Mouse (Mus musculus) neural tube, embryonic 14.5 days (tissue): ENCODE results near the gene Mon1b. TPM values are rescaled to one million over a fixed set of nuclear protein-coding genes. Genes with fewer than 3 reads are reported as not detected.

Source experiments
- ATAC-seq: fragments of 200-750 bp; cut with Nextera tagmentation; 2 replicates; pipeline ENCODE4 v1.8.0; 2017; ENCODE audit warnings: low read depth, mild to moderate bottlenecking, moderate TSS enrichment, moderate library complexity
- H3K27ac ChIP-seq: fragments of 300-500 bp; sonication (generic); 2 replicates; pipeline ENCODE4 v1.5.1; 2014; ENCODE audit warnings: low read depth, mild to moderate bottlenecking, control low read depth, low read length, moderate library complexity, mixed read lengths
- H3K27me3 ChIP-seq: fragments of 300-500 bp; sonication (generic); 2 replicates; pipeline ENCODE4 v1.6.1; 2014; ENCODE audit warnings: low read length; ENCODE audit not compliant: control insufficient read depth, insufficient read depth
- H3K36me3 ChIP-seq: fragments of 300-500 bp; sonication (generic); 2 replicates; pipeline ENCODE4 v1.6.1; 2014; ENCODE audit warnings: low read length, mixed read lengths; ENCODE audit not compliant: control insufficient read depth, insufficient read depth
- H3K4me1 ChIP-seq: fragments of 300-500 bp; sonication (generic); 2 replicates; pipeline ENCODE4 v1.6.1; 2014; ENCODE audit warnings: low read length; ENCODE audit not compliant: control insufficient read depth, insufficient read depth
- H3K4me2 ChIP-seq: fragments of 300-500 bp; sonication (generic); 2 replicates; pipeline ENCODE4 v1.6.1; 2014; ENCODE audit warnings: mild to moderate bottlenecking, low read depth, low read length, control low read depth
- H3K4me3 ChIP-seq: fragments of 300-500 bp; sonication (generic); 2 replicates; pipeline ENCODE4 v1.5.1; 2014; ENCODE audit warnings: low read depth, low read length, control low read depth, mixed read lengths
- H3K9ac ChIP-seq: fragments of 300-500 bp; sonication (generic); replicated peaks from 2 replicates; pipeline ENCODE4 v1.6.1; 2014; ENCODE audit warnings: low read depth, mild to moderate bottlenecking, control low read depth, low read length, mixed read lengths
- H3K9me3 ChIP-seq: fragments of 300-500 bp; sonication (generic); 2 replicates; pipeline ENCODE4 v1.6.1; 2016; ENCODE audit warnings: low read length; ENCODE audit not compliant: control insufficient read depth
- WGBS: fragments of 180-500 bp; shearing (Covaris S2); extraction: QIAGEN DNeasy Blood & Tissue Kit; methylation state at CpG from one replicate; pipeline ENCODE4 v1.1.7; 2014; 5-methylcytosine and 5-hydroxymethylcytosine counted together
- polyA plus RNA-seq: library from polyadenylated mRNA; unstranded; fragments of >200 nt; fragmentation: Nextera tagmentation; extraction: Ambion mirVana; gene quantifications from 2 replicates; pipeline ENCODE4 v1.2.1, GENCODE M21; 2014

Gene Mon1b
- polyA plus RNA-seq, 1 experiment from 2014 or later, result 10.7 TPM

DNA sequence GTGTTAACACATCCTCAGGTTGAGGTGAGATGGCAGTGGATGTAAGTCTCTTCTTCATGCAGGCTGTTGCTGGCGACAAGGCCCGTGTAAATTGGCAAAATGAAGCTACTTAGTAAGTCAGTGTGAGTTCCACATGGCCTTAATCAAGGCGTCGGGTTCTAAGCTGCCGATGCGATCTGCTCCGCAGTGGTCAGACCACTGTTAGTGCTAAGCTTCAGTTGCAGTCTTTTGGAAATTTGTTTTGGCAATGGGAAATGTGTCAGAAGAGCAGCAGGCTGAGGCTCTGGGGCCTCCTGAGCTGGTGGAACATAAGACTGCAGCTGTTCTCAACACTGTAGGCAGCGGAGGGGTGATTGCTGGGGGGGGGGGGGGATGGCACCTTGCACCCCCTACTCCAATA, 30.6 kb downstream of the Mon1b start:
- ATAC-seq, result no peak
- no peaks in the 10 kb centered on the region for H3K9me3 ChIP-seq
- no peak overlapping the region for H3K9ac ChIP-seq
- no peaks in the 10 kb centered on the region for H3K36me3 ChIP-seq
- no peaks in the 10 kb centered on the region for H3K27me3 ChIP-seq
- H3K4me3 ChIP-seq, result no peak overlapping the region
- no peaks in the 10 kb centered on the region for H3K4me1 ChIP-seq
- H3K27ac ChIP-seq, result no peak overlapping the region
- no peak overlapping the region for H3K4me2 ChIP-seq
- 85% methylated on average over 8 of the region's 8 CpGs for whole genome bisulfite sequencing

DNA sequence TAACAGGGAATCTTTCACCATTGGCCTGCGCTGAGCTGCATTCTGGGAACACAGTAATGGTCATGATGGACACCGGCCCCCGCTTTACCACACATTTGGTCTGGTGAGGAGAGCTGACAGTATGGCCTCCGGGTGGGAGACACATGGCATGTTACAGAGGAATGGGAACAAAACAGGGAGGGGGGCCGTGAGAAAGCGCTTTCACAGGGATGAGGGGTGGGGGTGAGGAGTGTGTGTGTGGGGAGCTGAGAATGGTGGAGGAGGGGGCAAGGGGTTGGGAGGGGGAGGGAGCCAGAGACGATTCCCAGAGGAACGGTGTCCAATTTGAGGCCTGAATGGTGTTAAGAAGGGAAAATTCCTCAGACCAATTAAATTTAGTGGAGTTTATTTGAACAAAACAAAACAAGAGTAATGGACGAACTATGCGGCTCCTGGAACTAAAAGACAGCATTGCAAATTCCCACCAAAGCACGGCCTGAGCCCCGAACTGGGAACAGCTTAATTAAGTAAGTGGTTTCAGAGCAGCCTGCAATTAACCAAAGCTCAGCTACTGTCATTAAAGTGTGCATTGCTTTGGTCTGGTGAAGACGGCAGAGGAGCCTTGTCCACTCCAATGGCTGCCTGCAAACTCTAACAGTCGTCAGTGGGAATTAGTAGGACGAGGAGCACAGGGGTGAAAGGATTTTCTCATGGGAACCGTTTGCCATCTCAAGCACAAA, 31.5 kb downstream of the Mon1b start:
- 45% methylated on average over 16 of the region's 16 CpGs for WGBS
- Histone ChIP-seq H3K36me3 (no peaks in the 10 kb centered on the region), H3K9me3 (no peaks in the 10 kb centered on the region), H3K27ac (no peak overlapping the region), H3K4me2 (no peak overlapping the region), H3K4me1 (no peaks in the 10 kb centered on the region), H3K27me3 (no peaks in the 10 kb centered on the region), H3K9ac (no peak overlapping the region), H3K4me3 (no peak overlapping the region)
- ATAC-seq, result no peak

DNA sequence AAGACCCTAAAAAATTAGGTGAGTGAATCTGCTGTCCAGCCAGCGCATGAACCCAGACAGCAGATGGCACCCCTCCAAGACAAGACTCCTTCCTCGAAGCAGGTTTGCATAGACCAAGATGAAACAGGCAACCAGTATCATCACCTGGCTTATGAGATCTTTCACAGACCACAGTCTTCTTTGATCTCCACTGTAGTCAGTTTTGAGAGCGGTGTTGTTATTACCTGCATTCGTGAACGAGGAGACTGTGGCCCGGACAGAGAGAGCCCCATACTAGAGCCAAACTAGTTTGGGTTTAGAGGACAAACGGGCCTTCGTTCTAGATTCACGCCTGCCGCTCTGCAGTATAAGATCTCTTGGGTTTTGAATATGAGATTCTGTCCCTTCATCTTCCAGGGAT, 34.5 kb downstream of the Mon1b start:
- Histone ChIP-seq H3K9me3 (no peaks in the 10 kb centered on the region), H3K4me2 (no peak overlapping the region), H3K9ac (no peak overlapping the region), H3K36me3 (no peaks in the 10 kb centered on the region), H3K27me3 (no peaks in the 10 kb centered on the region), H3K4me3 (no peak overlapping the region), H3K27ac (no peak overlapping the region), H3K4me1 (no peaks in the 10 kb centered on the region)
- no peak for ATAC-seq
- 88% methylated on average over 10 of the region's 10 CpGs for WGBS

DNA sequence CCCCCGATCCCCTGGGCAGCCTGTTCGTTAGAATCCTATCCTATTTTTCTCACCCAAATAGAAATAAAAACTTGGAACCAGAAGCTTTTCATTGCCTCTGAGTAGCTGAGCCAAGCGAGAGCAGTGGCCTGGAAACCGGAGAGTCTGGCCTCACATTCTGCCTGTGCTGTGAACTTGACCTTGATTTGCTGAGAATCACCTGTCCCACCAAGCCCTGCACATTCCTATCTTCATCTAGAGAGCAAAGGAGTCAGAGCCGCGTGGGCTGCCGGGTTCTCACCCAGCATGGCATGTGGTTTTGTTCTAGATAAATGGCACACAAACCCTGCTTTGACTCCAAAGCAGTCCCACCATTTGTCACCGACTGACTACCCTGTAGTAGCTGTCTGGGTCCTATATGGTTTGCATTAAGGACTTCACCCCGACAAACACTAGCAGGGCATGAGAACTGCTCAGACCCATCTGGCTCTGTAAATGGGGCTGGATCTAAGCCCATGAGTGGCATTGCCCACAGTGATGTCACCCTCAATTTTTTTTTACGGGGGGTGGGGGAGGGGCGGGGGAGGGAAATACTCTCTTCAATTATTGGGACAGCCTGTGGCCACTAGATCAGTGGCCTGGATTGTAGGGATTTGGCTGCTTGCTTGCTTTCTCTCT, 37.3 kb downstream of the Mon1b start:
- WGBS, result 73% methylated on average over 11 of the region's 11 CpGs
- Histone ChIP-seq H3K27ac (no peak overlapping the region), H3K9me3 (no peaks in the 10 kb centered on the region), H3K4me2 (no peak overlapping the region), H3K4me3 (no peak overlapping the region), H3K9ac (no peak overlapping the region), H3K27me3 (no peaks in the 10 kb centered on the region), H3K4me1 (no peaks in the 10 kb centered on the region), H3K36me3 (no peaks in the 10 kb centered on the region)
- ATAC-seq, result no peak

DNA sequence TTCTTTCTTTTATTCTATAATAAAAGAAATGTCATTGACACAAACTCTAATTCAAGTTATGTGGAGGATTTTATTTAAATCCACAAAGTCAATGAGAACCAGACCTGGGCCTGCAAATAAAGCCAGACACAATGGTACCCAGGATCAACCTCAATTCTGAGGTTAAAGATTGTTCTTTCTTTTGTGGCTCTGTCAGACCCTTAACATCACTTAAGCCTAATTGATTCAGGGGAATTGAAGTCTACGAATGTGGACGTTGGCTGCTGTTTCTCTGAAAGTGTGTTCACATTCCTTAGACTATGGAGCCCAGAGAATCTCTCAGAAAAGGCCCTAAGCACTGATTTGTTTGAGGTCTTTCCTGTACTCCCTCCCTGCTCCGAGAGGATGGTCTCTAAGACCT, 37.9 kb downstream of the Mon1b start:
- no peak overlapping the region for H3K4me3 ChIP-seq
- no peaks in the 10 kb centered on the region for H3K4me1 ChIP-seq
- no peaks in the 10 kb centered on the region for H3K36me3 ChIP-seq
- no peak for ATAC-seq
- whole genome bisulfite sequencing, result 39% methylated on average over 3 of the region's 3 CpGs
- no peak overlapping the region for H3K9ac ChIP-seq
- H3K27ac ChIP-seq, result no peak overlapping the region
- no peak overlapping the region for H3K4me2 ChIP-seq
- no peaks in the 10 kb centered on the region for H3K27me3 ChIP-seq
- H3K9me3 ChIP-seq, result no peaks in the 10 kb centered on the region

DNA sequence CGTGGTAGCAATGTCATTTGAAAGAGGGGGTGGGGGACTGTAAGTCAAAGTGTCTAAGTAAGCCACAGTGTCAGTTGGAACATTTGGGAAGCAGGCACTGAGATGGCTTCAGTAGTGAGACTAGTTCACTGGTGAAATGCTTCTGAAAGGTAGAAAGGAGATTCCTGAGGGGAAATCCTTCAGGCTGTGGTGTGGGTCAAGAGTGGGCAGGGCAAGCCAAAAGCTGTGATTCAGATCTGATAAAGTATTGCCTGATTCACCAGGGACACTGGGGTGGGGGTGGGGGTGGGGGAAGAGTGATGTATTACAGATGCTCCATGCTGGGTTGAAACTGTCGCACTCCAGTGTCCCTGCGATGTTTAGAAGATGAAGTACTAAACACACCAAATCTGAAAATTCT, 39.2 kb downstream of the Mon1b start:
- WGBS, result 85% methylated on average over 3 of the region's 3 CpGs
- H3K9me3 ChIP-seq, result no peaks in the 10 kb centered on the region
- H3K4me3 ChIP-seq, result no peak overlapping the region
- H3K27me3 ChIP-seq, result no peaks in the 10 kb centered on the region
- H3K4me1 ChIP-seq, result no peaks in the 10 kb centered on the region
- ATAC-seq, result no peak
- H3K27ac ChIP-seq, result no peak overlapping the region
- no peak overlapping the region for H3K9ac ChIP-seq
- no peak overlapping the region for H3K4me2 ChIP-seq
- no peaks in the 10 kb centered on the region for H3K36me3 ChIP-seq

DNA sequence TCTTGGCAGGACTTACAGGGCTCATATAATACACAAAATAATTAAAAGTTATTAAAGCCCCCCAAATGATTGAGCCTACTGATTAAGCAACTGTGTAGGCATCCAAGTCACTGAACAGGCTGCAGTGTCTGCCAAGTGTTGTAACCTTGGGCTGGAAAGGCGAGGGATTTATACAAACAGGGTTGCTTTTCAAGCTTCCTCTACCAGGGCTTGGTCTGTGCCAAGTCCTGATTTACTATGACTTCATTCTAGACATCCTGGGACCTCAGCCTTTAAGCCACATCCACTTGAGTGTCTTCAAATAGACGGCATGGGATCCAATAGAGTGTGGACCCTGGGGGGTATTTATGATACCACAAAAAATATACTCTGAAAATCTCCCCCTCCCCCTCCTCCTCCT, 39.9 kb downstream of the Mon1b start:
- H3K9me3 ChIP-seq, result no peaks in the 10 kb centered on the region
- 72% methylated on average over 2 of the region's 2 CpGs for WGBS

DNA sequence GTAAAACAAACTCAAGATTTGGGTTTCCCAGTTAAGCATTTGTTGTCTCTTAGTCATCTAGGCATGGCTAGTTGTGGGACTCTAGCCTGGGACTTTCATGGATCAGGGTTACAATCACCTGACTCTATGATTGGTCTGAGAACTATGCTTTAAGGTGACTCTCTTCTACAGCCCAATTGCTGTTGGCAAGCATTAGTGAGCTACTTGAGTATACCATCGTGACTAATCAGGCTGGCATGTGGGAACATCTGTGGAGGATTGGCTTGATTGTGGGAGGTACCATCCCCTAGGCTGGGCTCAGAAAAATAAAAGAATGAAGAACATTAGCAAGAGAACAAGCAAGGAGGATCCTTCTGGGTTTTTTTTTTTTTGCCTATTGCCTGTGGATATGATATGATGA, 41.4 kb downstream of the Mon1b start:
- no peak overlapping the region for H3K27ac ChIP-seq

More for the DNA sequence above, 39.9 kb downstream of the Mon1b start:
- no peaks in the 10 kb centered on the region for H3K36me3 ChIP-seq
- H3K4me1 ChIP-seq, result no peaks in the 10 kb centered on the region
- H3K4me2 ChIP-seq, result no peak overlapping the region
- ATAC-seq, result no peak
- no peak overlapping the region for H3K9ac ChIP-seq
- no peaks in the 10 kb centered on the region for H3K27me3 ChIP-seq
- H3K27ac ChIP-seq, result no peak overlapping the region
- no peak overlapping the region for H3K4me3 ChIP-seq

DNA sequence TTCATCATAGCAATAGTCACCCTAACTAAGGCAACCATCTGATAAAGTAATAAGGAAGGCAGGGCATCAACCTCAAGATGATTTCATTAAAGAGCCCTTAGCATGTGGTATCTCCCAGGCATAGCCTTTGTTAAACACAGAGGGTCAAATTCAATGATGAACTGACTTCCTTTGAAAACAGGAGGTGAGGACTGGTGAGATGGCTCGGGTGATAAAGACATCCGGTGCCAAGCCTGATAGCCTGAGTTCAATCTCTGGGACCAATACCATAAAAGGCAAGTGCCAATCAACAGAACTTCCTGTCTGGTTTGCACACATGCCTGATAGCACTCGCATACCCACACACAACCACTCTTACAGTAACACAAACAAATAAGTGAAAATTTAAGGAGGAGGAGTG, 44.0 kb downstream of the Mon1b start:
- Histone ChIP-seq H3K4me2 (no peak overlapping the region), H3K36me3 (no peaks in the 10 kb centered on the region), H3K9me3 (no peaks in the 10 kb centered on the region), H3K27me3 (no peaks in the 10 kb centered on the region), H3K4me3 (no peak overlapping the region), H3K4me1 (no peaks in the 10 kb centered on the region), H3K27ac (no peak overlapping the region), H3K9ac (no peak overlapping the region)
- ATAC-seq, result no peak
- 84% methylated on average over 3 of the region's 3 CpGs for WGBS

More for the DNA sequence above, 41.4 kb downstream of the Mon1b start:
- H3K4me2 ChIP-seq, result no peak overlapping the region
- no peaks in the 10 kb centered on the region for H3K9me3 ChIP-seq
- no peak for ATAC-seq
- no peak overlapping the region for H3K4me3 ChIP-seq
- no peaks in the 10 kb centered on the region for H3K4me1 ChIP-seq
- 80% methylated on average over 1 of the region's 1 CpGs for WGBS
- no peaks in the 10 kb centered on the region for H3K27me3 ChIP-seq
- H3K9ac ChIP-seq, result no peak overlapping the region
- H3K36me3 ChIP-seq, result no peaks in the 10 kb centered on the region
